Mouse (Mus musculus) T-helper 1 cell (primary cell): ENCODE results near the gene Duox1.

Experiments
- in situ Hi-C: fragments of 300-600 bp; cut with MboI, MseI; formaldehyde crosslinking; loops from one replicate; pipeline ENCODE4 v1.15.1; 2025; ENCODE audit warnings: high pct_unique_total_duplicates

Duox1 gene

DNA sequence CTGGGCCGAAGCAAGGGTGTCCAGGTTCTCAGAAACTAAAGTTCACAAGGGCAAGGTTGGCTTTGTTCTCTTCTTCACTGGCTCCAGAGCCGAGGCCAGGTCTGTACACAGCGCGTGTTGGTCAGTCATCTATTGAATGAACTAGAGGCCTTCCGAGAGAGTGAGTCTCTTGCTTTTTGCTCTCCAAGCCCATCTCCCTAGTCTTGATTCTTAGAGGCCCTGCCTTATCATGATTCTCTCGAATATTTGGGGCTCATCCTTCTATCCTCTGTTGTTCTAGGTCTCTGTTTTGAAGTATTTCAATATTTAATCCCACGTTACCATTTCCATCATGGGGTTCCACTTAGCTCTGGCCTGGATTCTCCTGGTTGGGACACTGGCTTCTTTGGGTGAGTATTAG is at the start of gene Duox1:
TSS of gene Duox1 (plus strand) at position 301 of the 400 bp plus-strand sequence.
- in situ Hi-C loops: no loop called here

DNA sequence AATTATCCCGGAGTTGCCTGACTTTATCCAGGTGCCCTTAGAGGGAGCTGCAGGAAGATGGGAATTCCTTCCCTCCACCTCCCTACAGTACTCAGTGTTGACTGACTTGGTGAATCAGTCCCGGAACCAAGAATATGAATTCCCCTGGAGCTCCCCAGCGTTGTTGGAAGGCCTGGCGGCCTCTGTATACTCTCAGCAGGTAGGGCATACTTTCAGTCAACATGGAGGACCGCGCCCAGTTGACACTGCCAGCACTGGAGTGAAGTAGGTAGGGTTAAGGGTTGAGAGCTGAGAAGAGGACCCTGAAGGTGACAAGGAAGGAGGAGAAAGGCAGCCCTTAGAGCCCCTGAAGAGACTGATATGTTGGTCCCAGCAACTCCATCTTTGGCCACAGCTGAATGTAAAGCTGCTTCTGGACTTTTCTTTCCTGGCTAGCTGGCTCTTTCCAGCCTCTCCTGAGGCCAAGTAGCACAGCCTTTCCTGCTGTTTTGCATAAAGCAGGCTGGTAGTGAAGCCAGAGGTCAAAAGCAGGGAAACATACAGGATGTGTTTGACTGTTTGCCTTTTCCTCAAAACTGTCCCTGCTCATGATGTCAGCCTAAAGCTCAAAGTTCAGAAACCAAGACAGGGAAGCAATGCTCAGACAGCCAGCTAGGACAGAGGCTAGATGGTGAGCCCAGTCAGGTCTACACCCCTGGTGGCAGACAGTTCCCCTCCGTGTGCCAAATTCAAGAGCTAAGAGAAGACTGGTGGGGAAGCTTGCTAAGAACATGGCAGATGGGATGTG is 48.9 kb upstream of the Duox1 start:
- in situ Hi-C loops: no loop called here

DNA sequence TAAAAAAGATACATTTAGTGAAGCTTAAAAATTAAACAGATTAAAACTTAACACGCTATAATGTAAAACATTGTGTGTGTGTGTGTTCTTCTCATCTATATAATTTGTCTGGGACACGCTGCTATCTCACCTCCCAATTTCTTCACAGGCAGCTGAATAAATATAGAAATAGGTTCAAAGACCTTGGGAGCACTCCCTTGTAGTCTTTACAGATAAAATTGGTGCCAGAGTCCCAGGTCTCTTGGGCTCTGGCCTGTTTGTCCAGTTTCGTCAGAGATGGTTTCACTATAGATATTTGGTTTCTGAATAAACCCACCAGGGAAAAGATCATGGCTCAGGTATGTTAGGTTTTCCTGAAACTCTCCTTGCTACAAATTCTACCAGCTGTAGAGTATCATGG is 36.7 kb upstream of the Duox1 start:
- in situ Hi-C loops: no loop called here

DNA sequence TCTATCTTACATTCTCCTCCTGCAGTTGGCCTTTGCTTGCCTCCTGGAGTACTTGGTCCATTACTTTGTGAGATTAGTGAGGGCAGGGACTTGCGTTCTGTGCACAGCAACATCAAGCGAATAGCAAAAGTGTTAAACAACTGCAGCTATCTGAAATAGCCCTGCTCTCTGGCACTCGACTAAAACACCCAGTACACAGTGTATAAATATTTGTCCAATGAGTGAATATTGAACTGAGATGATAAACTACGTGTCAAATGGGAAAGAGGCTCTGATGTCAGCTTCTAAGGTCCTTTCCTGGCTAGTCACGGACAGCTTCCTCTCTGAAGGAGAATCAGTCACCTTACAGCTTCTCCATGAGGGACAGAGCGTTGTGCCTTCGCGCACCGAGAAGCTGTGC is 31.4 kb upstream of the Duox1 start:
- in situ Hi-C loops: no loop called here

DNA sequence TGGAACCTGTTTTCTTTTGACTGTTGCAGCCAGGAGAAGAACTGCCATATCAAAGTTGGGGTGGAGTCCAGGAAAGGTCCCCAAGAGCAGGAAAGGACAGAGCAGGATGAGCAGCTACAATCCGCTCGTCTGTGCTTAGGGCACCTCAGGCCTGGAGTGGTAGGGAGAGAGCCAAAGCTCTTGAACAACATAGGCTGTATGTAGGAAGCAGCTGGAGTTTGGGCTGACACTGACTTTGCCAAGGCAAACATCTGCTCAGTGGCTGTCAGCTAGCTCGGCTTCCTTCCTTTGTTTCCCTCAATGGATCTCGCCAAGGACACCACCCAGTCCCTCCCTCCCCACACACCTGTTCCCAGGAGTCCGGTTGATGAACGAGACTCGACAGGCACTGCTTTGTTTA is 29.3 kb upstream of the Duox1 start:
- in situ Hi-C loops: no loop called here

DNA sequence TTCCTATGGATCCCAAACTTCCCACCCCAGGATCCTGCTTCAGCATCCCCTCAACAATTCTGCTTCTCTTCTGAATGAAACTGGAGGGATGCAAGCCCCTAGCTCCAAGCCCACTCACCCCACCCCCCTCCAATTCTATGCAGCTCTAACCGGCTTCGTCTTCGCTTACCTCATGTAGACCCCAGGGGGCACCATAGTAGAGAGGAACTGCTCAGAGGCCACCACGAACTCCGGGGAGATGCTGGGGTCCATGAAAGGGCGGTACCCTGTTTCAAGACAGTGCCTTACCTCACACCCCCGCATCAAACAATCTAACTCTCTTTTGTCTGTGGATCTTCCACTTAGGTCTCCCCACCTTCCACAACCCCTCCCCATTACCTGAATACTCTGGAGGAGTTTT is 20.6 kb upstream of the Duox1 start:
- in situ Hi-C loops: no loop called here

DNA sequence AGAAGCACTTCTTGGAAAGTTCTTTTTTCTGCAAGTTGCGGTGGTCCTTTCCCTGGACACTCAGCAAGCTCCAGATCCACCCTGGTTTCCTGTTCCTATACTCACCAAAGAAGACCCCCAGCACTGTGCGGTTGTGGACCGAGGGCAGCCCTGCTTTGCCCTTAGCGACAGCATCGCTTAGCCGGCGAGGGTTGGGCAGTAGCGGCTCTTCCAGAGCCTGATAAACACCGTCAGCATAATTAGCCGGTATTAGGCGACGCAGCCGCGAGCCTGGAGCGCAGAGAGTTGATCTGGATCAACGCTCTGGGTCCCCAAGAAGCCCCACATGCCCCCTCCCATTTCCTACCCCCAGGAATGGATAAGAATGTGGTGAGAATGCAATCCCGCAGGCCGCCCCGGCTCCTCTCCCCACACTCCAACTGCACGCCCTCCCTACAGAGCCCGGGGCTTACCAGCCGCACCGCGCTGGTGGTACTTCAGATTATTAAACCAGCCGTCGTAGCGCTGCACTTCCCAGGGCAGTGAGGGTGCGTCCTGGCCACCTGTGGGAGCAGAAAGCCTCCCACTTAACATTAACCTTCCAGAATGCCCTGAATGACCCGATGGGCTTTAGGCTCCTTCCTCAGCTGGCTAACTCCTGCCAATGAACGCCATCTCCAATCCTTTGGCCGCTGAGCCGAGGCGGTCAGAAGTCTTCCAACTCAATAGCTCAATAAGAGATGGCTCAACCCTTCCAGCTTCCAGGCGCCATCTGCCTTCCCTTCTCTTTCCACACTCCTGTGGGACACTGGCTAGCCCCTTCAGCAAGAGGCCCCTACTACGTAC is 18.0 kb upstream of the Duox1 start:
- in situ Hi-C loops: no loop called here

DNA sequence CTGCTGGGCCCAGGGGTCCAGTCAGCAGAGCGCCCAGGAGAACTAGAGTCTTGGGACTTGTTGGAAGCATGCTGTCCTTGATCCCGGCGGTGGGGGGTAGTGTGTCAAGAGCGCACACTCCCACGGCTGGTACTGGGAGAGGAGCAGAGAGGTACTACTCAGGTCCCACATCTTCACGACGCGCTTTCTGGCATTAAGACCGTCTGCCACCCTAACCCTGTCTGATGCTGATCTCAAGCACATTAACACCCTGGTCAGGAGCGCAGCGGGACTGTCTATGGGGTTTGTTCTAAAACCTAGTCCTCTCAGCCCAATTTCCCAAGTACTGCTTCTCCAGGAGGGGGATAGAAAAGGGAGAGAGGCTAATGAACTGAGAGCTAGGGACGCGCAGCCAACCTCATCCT is 17.4 kb upstream of the Duox1 start, which contains the start of gene Duox2:
TSS of gene Duox2 (minus strand) at position 354 of the 404 bp plus-strand sequence.
- in situ Hi-C loops: no loop called here

DNA sequence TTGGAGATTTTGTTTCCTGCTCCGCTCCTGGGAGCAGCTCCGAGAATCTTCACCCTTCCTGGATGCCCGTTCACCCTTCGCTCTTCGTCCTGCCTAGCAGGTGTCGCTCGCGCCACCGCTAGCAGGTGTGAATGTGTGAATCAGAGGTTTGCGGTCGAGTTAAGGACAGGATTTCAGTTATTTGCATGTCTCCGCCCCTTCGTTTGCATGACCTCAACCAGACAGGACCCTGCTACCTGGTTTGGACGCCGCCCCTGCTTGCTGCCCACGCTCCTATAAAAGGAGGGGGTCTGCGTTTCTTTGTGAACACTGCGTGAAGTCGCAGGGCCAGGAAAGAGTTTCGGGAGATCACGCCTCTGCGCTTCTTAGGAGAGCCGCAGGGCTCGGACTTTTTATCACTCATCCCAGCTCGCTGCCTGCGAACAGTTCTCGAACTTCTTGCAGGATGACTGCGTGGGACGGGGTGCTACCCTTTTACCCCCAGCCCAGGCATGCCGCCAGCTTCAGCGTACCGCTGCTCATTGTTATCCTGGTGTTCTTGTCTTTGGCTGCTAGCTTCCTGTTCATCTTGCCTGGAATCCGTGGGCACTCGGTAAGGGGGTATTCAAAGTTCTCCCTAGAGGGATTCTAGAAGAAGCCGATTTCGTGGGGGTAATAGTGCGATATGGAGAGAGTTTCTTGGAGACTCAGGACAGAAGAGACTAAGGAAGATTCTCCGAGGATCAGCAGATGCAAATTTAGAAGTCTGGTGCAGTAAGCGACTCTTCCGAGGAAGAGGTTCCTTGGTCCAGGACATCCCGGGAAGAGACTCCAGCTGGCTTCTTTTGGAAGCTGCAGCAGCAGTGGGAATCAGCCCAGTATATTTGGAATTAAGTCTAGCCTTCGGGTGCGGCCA is 16.6 kb upstream of the Duox1 start, which contains the start of gene Duoxa2:
TSS of gene Duoxa2 (plus strand) at position 305 of the 895 bp plus-strand sequence.
- in situ Hi-C loops: no loop called here

DNA sequence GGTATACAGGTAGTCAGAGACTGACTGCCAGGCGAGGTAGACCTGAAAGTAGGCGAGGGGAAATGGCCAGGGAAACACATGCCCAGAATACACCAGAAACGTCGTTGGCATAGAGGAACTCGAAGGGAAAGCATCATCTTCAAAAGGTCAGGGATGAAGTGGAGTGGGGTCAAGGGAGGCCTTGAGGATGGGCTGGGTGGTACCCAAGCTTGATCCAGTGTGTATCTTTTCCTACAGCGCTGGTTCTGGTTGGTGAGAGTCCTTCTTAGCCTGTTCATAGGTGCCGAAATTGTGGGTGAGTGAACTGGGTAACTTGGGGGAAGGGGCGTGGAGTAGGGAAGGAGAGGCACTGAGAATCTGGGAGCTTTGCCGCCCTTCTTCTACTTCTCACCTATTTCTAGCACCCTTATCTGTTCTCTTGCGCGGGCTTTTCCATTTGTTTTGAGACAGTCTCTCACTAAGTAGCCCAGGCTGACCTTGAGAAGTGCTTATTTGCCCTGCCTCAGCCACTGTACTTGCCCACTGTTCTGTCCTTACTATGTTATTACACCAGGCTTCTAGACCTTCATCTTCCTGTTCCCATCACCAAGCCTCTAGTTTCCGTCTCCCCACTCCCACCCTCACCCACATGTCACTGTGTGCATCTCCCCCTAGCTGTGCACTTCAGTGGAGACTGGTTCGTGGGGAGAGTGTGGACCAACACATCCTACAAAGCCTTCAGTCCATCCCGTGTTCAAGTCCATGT is 15.4 kb upstream of the Duox1 start:
- in situ Hi-C loops: no loop called here

DNA sequence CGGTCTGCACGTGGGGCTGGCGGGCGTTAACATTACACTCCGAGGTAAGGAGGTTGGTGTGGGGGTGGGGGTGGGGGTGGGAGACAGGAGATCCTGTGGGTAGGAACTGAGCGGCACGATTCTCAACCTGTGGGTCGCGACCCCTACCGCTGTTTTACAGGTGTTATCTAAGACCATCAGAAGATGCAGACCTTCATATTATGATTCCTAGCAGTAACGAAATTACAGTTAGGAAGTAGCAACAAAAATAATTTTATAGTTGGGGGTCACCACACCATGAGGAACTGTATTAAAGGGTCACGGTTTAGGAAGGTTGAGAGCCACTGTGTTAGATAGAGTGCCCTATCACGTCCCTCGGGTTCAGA is 14.8 kb upstream of the Duox1 start:
- in situ Hi-C loops: no loop called here

DNA sequence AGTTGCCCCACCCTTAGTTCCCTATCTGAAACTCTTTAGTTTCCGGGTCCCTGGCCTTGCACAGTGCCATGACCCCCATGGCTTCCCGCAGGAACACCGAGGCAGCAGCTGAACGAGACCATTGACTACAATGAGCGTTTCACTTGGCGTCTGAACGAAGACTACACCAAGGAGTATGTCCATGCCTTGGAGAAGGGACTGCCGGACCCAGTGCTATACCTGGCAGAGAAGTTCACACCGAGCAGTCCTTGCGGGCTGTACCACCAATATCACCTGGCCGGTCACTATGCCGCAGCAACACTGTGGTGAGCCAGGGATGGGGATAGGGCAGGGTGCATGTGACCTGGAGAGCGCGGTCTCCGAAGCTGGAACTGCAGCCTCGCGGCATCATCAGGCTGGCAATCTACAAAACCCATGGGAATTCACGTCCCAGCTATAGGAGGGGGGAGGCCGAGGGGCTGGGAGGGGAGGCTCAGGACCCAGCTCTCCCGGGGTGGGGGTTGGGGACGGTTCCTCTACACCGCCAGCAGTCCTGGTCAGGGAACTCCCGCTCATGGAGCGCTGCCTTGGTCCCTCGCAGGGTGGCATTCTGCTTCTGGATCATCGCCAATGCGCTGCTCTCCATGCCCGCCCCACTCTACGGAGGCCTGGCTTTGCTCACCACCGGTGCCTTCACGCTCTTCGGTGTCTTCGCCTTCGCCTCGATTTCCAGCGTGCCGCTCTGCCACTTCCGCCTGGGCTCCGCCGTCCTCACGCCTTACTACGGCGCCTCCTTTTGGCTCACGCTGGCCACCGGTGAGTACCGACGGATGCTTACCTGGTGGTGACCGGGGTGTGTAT is 14.2 kb upstream of the Duox1 start:
- in situ Hi-C loops: no loop called here

DNA sequence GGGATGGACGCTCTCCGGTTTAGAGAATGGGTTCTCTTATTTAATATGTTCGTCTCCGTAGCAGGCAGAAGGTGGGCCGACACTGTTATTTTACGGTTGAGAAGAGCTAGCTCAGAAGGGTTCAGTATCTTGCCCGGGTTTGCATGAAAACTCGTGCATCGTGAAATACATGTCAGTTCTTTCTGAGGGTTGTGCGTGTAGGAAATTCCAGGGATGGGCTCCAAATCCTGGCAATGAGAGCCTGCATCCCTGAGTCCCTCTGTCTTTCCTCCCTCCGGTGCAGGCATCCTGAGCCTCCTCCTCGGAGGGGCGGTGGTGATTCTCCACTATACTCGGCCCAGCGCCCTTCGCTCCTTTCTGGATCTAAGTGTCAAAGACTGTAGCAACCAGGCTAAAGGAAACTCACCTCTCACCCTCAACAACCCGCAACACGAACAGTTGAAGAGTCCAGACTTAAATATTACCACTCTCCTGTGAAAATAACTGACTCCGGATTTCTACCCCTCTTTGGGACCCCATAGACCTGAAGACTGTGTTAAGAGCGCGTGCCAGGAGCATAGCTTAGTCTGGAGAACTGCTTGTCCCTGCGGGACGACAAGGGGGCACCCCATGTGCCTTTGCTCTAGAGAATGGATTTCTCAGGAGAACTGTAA is 13.4 kb upstream of the Duox1 start:
- in situ Hi-C loops: no loop called here

DNA sequence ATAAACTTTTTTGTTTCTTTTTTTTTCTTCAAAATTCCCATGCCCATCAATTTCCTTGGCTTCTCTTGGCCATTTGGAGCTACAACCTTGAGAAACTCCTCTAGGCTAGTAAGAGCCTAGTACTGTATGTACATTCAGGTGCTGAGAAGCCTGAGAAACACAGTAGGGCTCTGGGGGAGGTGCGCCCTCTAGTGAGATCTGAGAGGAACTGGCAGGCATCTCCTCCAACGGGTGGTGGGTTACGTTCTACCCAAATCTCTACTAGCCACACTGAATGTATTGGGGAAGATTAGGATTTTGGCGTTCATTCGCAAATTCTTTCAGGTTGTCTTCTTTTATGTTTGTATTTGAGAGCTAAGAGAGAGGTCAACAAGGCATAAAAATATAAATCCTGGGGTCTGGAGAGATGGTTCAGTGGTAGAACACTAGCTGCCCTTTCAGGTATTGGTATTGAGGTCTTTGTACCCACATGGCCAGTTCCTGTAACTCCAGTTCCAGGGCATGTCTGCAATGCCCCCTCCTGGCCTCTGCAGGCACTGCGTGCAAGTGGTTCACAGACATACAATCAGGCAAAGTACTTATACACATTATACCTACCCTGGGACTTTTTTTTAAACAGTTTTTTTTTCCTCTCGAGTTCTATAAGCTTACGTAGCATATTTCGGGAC is 12.8 kb upstream of the Duox1 start:
- in situ Hi-C loops: no loop called here

DNA sequence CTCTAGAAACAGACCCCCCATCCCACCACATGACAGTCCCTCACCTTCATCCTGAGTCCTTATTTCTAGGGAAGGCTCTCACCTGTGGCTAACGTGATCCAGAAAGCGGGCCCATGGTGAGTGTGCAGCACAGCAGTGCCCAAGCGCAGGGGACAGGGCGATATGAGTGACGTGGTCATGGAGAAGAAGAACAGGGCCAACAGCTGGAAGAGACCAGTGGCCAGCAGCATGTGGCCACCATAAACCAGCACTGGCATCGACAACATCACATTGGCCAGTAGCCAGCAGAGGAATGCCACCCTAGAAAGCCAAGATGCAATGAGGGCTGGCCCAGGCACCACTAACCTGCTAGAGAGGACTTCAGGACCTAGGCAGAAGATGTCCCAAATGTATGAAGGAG is 10.9 kb upstream of the Duox1 start:
- in situ Hi-C loops: no loop called here

DNA sequence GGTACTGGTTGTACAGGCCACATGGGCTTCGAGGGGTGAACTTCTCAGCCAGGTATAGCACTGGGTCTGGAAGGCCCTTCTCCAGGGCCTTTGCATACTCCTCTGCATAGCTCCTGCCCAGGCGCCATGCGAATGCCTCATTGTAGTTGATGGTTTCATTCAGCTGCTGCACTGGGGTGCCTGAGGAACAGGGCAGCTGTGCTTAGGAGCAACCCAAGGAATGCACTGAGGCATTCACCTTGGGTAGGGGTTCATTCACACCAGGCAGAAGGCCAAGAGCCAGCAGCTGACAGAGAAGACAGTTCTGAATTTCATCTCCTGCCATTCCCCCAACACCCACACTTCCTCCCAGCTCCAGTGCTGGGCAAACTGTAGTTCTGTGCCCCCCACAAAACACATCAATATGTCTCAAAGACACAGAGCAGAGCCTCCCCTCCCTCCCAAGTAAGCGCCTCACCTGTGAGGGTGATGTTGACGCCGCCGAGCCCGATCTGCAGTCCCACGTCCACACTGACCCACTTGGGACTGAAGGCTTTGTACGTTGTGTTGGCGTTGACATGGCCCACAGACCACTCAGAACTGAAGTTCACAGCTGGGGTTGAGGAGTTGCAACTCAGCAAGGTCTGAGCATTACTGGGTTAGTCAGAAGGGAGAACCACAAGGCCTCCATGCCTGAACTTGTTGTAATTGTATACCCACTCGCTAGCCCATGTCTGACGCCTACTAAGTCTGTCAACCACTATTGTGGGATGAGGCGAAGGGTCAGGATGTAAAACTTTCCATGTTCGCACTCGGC is 10.2 kb upstream of the Duox1 start:
- in situ Hi-C loops: no loop called here

DNA sequence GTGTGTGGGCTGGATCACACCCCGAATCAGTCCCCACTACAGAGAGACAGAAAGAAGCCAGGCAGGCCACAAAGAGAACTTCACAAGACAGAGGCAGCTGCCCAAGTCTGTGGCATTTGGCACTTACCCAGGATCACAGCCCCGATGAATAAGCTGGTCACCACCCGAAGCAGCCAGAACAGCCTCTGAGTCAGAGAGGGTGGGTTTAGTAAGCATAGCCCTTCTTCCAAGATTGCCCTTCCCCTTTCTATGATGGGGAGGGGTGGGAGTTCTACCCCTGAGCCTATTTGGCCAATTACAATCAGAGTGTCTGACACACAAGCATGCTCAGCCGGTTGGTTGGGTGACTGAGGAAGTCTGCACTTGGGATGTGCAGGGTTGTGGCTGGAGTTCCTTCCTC is 9.3 kb upstream of the Duox1 start:
- in situ Hi-C loops: no loop called here

DNA sequence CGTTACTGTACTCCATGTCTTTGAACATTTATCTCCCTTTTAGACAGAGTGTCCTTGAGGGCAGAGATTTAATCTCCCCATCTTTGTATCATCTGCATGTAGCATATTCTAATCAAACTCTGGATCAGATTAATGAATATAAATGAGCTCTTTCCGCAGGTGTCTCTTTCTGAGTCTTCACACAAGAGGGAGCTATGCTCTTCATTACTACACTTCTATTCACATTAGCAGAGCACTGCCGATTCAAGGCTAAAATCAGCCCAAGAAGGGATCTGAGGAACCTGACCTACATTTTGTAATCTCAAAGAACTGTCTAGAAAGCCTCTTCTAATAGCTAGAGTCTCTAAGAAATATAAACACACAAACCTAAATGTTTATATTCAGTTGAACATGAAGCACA is 5.8 kb upstream of the Duox1 start:
- in situ Hi-C loops: no loop called here
